Mouse (Mus musculus) cerebellum, adult 8-10 months (tissue): ENCODE measurements at regions not wholly inside any gene's neighbourhood (a gene's known extent, or its start where the extent isn't known, plus 50 kb on each side); places are given as distances from the start of the nearest gene placed in this dataset.

Experiments used
- DNase-seq: peaks from one replicate; pipeline ENCODE4 v3.0.0; 2022

GRCm38 (mm10) chr8:34368556-34368955, 257.0 kb upstream of the Gm10131 start:
- no peak for DNase-seq

DNA sequence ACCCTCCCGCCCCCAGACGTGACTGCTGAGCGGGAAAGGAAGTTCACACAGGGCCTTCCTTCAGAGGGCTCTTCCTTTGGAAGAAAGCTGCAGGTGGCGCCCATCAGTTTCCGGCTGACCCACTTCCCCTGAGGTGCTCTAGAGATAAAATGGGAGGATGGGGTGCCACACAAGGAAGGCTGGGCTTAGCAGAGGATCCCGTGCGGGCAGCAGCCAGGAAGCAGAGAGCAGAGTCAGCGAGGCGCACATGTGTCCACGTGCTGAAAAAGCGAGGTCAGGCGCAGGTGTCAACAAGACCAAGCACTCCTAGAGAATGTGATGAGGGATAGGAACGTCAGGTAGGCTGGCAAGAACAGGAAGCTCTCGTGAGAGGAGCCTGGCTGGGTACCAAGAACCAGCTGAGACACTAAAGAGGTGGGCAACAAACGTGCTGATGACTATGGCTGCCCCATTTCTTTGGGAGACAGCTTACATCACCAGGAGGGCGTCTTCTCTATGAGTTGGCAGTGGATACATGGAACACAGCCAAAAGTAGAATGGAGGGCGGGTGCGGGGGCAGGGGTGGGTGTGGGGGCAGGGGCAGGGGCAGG, 253.0 kb upstream of the Gm10131 start:
- no peak for DNase-seq

DNA sequence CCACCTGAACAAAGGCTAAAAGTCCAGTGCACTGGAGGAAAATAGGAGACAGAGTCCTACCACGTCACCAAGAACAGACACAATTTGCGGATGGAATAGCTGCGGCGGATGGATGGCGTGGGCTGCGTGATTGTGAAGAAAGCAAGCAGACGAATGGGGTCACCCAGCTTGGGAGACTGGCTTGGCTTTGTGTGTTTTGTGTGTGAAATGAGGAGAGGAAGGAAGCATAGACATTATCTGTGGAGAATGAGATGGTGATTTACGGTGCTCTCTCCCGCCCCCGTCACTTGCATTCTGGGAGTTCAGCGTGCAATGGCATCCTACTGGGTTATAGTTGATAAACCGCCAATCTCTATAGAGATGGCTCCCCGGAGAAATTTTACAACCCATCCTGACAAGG, 252.1 kb upstream of the Gm10131 start:
- DNase-seq = no peak

DNA sequence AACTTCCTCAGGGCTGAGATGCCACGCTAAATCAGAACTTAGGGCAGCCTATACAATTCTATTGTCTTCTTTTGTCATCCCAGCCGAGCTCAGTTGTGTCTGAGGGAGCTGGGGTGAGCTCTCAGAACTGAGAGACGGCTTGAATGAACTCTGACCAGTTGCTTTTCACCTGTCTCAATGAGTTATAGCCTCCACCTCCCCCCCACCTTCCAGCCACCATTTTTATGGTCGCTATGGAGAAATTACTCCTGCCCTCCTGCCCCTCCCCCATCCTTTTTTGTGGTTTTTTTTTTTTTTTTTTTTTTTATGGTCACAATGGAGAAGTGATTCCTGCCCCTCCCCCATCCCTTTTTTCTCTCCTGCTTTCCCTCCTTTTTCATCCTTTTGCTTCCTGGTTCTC, 251.6 kb upstream of the Gm10131 start:
- no peak for DNase-seq

- no peak for DNase-seq
These were observed 249.8 kb upstream of the Gm10131 start for GRCm38 (mm10) chr8:34361377-34361776.

DNA sequence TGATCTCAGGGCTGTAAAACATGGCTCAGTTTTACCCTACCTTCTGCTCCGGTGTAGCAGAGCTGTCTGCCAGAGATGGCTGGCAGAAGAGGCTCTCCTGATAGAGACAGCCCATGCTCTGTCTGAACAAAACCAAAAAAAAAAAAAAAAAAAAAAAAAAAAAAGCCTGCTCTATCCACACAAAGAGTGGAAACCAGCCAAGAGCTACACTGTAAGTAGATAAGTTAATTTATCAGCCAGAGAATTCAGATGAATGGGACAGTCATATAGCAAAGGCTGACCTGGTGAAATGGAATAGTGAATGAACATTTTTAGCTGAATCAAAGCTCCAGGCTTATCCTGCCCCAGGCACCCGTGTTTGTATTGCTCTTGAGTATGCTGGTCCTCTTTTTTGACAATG, 248.2 kb upstream of the Gm10131 start:
- DNase-seq = no peak

DNA sequence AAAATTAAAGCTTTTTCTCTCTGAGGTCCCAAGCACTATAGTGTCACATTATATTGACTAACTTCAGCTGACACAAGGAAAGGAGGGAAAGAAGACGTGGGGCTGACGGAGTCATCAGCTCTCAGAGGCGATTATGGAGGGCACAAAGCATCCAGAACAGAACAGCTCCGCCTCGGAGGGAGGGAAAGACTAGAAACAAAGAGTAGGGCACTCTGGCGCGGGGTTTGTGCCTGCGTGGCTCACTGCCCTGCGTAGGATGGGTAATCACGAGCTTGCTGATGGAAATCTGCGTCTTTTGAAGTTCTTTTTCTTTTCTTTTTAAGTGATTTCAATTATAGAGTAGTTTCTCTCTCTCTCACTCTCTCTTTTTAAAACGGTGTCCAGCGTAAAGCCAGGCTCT, 243.5 kb upstream of the Gm10131 start:
- DNase-seq = no peak

- DNase-seq = no peak
These were observed 241.8 kb upstream of the Gm10131 start for GRCm38 (mm10) chr8:34353140-34353855.

DNA sequence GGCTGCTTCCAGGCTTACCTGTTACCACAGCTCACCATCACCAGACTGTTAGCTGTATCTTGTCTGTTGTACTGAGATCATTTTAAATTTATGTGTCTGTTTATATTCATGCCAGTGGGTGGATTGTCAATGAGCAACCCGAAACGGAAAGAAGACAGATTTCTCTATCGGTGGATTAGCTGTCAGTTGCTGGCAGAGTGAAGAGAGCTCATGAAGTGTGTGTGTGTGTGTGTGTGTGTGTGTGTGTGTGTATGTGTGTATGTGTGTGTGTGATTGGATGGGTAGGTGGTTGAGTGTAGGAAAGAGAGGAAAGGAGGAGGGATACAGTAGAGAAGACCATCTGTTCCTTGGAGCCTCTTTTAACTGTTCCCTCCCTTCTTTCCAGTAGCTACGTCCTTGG, 223.3 kb upstream of the Gm10131 start:
- DNase-seq = no peak

DNA sequence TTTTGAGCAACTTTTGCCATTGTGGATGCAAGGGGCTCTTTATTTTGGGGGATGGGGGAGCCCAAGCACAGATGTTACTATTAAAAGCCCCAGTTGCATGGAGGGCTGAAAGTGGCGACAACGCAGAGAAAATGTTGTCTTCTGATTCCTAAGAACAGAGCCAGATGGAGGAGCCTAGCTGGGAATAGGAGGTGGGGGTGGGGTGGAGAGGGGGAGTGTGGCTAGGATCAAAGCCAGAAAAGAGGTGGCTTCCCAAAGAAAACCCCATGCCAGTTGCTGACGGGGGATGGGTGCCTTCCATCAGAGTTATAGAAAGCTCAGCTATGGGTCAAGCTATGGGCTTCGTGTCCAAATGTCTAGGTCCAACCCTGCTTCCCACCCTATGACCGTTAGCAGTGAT, 220.1 kb upstream of the Gm10131 start:
- no peak for DNase-seq

DNA sequence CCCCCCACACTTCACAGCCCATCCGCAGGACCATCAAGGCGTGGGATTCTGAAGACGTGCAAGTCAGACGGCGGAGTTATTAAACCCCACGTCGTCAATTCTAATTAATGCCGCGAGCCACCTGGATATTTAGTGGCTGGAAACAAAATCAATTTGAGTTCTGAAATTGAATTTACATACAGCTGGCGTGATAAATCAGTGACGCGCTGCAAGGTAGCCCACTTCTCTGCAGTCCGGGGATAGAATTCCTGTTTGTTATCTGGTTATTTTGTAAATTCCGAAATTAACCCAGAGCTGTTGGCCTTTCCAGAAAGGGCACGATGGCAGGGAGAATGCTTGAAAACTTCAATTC, 215.1 kb upstream of the Gm10131 start:
- no peak for DNase-seq

DNA sequence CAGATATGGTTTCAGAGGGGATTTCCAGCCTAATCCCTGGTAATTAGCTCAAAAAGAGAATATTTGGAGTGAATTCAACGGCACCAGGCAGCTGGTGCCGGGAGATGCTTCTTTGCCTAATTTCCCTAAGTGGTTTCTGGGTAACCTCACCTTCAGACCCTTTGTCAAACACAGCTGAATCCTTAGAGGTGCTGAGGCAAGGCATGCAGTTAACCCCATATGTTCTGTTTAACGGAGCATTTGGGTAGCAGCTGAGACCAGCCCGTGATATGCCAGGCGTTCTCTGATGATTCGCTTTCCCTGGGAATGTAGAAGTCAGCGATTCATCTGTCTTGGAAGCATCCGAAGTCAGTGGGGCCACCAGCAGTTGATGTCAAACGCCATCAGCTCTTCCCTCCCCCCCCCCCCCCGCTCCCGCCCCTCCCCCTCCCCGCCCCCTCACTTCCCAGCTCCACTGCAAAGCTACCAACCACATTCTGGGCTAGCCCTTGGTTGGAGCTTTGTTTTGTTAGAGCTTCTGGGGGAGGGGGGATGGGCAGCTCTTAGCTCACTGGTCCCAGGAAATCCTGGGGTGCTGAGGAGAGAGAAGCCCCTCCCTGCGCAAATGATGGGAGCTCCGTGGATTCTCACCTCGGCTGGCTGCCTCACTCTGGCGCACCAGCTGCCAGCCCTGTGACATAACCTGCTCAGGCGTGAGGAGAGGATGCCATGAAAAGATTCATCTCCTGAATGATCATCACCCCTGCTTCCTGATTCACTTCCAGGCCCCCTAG, 214.5 kb upstream of the Gm10131 start:
- no peak for DNase-seq

DNA sequence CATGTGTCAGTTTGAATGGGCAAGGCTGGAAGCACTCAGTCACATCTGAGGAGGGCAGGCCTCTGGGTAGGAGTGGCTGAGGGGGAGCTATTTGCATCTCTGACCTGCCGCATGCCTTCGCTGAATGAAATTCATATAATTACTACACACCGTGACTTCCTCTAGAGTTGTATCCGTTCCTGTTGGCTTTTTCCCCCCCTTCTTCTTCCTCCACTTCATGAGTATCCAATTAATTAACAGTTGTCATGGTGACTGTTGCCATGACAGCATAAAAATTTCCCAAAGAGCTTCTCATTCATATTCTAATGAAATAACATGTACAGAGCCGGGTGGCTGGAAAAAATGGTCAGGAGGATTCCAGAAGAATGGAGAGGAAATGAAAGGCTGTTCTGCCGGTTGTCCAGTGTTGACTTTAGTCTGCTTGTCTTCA, 208.6 kb upstream of the Gm10131 start:
- no peak for DNase-seq

DNA sequence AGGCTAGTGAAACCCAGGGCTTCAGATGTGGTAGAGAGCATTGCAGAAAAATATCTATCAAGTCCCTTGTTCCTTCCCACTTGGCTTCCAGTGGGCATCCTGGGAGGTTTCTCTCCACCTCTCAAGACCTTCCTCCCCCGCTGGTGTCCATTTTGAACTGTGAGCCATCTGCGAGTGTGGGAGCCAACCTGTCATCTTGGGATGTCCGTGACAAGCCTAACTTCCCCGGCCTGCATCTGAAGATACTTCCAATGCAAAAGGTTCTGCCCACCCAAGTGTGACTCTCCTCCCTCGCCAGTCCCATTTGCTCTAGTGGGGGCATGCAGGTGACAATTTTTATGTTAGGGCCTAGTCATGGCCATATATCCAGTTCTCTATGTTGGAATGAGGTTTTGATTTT, 208.2 kb upstream of the Gm10131 start:
- DNase-seq = no peak

- DNase-seq = no peak
These were observed 203.7 kb upstream of the Gm10131 start for GRCm38 (mm10) chr8:34315233-34315632.

GRCm38 (mm10) chr8:34305542-34306485, 194.3 kb upstream of the Gm10131 start:
- no peak for DNase-seq

GRCm38 (mm10) chr8:34303815-34304214, 192.3 kb upstream of the Gm10131 start:
- no peak for DNase-seq

DNA sequence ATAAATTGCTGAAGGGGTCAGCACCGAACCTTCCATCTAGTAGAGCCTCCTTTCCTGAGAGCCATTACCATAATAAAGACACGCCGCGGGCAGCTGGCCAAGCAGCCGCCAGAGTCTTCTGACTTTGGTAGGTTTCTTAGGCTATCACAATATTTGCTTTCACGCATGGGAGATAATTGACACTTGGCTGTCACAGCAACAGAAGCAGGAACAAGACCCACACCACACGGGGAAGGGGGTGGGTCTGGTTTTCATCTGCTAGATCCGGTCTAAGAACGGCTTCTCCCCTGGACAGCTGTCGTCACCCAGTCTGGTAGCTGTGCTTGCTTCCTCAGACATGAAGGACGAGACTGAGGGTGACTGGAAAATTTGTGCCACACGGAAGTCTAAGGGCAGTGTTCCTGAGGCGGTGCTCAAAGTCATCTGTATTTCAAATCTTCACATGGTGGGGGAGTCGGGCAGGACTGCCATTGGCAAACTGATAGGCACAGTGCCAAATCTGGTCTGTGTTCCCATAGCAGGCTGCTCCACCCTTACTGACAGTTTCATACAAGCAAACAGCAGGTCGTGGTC, 188.9 kb upstream of the Gm10131 start:
- no peak for DNase-seq

DNA sequence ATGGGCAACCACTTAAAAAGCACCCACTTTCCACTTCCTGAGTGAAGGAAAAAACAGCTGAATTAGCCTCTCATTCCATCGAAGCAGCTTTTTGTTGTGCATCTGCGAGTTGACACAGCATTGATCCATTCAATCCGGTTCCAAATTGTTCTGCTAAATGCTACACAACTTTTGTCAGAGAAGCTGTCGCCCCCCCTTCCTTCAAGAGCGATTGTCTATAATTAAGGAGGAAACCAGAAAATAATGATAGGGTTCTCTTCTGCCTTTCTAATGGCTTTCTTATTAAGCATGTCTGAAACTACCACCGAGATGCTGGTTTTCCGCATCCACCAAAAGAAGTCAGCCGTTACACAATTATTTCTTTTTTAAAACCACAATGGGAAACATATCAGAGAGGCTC, 183.2 kb upstream of the Gm10131 start:
- DNase-seq = no peak

DNA sequence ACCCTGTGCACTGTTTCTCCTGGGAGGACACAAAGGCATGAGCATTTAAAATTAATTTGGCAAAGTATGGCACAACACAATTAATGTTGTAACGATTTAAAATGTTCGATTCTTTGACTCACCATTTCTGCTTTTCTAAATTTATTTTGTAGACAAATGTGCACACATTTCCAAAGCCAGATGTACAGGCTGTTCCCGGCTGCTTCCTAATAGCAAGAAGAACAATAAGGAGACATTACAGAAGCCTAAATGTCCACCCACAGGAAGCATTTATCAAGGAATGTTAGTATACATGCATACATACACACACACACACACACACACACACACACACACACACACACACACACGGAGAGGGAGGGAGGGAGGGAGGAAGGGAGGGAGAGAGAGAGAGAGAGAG, 179.1 kb upstream of the Gm10131 start:
- no peak for DNase-seq

- DNase-seq = no peak
These were observed 176.3 kb upstream of the Gm10131 start for GRCm38 (mm10) chr8:34287801-34288200.

DNA sequence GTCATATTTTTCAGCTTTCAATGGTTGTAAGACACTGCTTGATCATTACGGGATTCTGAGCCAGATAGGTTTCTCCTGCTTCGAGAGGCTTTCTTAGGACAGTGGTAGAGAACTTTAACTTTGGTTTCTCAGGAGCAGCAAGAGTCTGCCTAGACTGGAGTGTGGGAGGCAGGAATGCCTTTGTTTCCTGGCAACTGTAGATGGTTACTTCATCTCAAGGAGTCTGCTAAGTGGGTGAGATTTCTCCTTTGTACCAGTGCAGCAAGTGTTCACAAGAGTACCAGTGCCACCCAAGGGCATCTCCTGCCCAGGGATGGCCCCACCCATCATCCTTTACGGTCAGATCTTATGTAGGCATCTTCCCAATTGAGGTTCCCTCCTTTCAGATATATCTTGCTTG, 173.0 kb upstream of the Gm10131 start:
- DNase-seq = no peak

DNA sequence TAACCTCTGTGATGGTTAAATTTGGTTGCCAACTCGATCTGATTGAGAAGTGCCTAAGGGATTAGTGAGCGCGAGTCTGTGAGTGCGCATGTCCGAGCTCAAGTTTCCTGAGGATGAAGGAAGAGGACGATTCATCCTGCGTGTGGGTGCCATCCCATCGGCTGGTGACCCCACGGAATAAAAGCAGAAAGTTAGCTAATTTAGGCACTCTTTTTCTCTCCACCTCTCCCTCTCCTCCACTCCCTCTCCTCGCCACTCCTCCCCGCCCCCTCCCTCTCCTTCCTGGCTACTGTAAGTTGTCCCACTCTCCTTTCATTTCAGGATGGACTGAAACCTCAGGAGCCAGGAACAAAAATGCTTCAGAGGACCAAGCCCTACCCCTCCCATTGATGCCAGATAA, 168.9 kb upstream of the Gm10131 start:
- DNase-seq = no peak
